Mouse (Mus musculus) bone marrow macrophage, adult 2 months (primary cell): ENCODE results near the gene Aldh3b3. TPM values are rescaled to one million over a fixed set of nuclear protein-coding genes. Genes with fewer than 3 reads are reported as not detected.

Source experiments
- H3K27ac ChIP-seq: 2 replicates; pipeline ENCODE4 v1.5.1; 2012; ENCODE audit warnings: low read depth, low read length; ENCODE audit not compliant: insufficient read depth
- H3K4me1 ChIP-seq: 2 replicates; pipeline ENCODE4 v1.6.1; 2012; ENCODE audit warnings: low read length; ENCODE audit not compliant: control insufficient read depth, insufficient read depth
- H3K4me3 ChIP-seq: 2 replicates; pipeline ENCODE4 v1.5.1; 2012; ENCODE audit warnings: mild to moderate bottlenecking, low read length, moderate library complexity; ENCODE audit not compliant: insufficient read depth
- CTCF ChIP-seq: IDR thresholded peaks from 2 replicates; pipeline ENCODE4 v1.5.1; 2012; ENCODE audit warnings: low read depth, mild to moderate bottlenecking, low read length, moderate library complexity
- POLR2A ChIP-seq: IDR thresholded peaks from 2 replicates; pipeline ENCODE4 v1.6.1; 2012; ENCODE audit warnings: mild to moderate bottlenecking, low read depth, low read length, borderline replicate concordance
- polyA plus RNA-seq: library from polyadenylated mRNA; stranded (reverse); fragments of >200 nt; gene quantifications from 2 replicates; pipeline ENCODE4 v1.2.4, GENCODE M21; 2012; ENCODE audit not compliant: missing spikeins, insufficient read depth, insufficient read length

Aldh3b3 gene
- polyA plus RNA-seq, 1 experiment = not detected

DNA sequence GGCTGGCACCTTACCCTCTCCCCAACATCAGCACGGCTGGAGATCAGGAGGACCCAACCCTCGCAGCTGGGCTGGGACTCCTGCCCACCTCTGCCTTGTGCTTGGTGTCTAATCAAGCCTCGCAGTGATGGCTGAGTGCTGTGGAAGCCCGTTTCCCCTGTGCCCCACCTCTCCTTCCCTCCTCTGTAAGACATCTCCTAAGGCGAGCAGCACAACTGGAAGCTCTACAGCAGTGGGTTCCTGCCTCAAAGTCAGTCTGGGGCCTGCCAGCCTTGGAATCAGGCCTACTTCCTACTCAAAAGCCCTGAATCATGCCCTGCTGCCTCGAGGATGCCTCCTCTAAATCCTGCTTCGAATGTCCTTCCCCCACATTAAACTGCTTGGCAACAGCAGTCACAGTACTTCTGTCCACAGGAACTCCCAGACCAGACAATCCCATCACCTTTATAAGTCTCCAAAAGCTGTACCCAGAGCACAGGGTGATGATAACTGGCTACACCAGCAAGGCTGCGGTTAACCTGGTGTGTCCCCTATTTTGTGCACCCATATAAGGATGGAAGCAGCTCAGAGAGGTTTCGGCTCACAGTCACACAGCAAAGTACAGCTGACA is 40.8 kb downstream of the Aldh3b3 start:
- no peak for TF ChIP-seq POLR2A
- no peak for TF ChIP-seq CTCF
- peak overlapping the region; percentile 69 for H3K27ac ChIP-seq

GRCm38 (mm10) chr19:4000119-4000900 is 41.9 kb downstream of the Aldh3b3 start, which contains the start of the genes Nudt8 and Gm49405:
TSS of gene Nudt8 (plus strand) at chr19:4000580.
TSS of gene Gm49405 (plus strand) at chr19:4000626.
- TF ChIP-seq CTCF (peak; percentile 22; the same call in 1 of the 2 replicates), POLR2A (no peak)
- peak within 1 kb of the TSS; percentile 95 for H3K4me3 ChIP-seq
- H3K4me1 ChIP-seq = peaks cover 23% of the 10 kb centered on the region
- H3K27ac ChIP-seq = peak within 1 kb of the TSS; percentile 95

More for the DNA sequence above, 40.8 kb downstream of the Aldh3b3 start:
- peaks cover 23% of the 10 kb centered on the region for H3K4me1 ChIP-seq
- H3K4me3 ChIP-seq = peak overlapping the region; percentile 49

DNA sequence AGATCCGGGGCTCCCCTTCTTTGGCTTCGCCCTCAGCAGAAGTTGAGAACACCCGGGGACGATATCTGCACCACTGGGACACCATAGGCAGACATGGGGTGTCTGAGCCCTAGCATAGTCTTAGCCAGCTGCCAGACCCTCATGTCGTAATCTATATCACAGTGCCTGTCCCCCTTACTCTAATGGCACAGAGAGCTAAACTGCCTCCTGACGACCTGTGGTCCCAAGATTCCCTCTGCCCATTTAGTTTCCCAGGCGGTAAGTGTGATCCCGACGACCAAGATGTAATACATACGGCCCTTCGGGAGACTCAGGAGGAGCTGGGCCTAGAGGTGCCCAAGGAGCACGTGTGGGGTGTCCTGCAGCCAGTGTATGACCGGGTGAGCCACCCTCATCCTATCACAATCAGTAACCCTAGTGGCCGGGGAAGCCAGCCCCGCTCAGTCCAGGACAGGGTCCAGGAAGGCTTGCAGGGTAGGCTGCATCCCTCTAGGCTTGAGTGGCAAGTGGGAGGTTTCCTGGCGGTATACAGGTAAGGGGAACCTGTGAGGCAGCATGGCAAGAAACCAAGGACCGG is 42.6 kb downstream of the Aldh3b3 start:
- Histone ChIP-seq H3K4me1 (peaks cover 22% of the 10 kb centered on the region), H3K27ac (peak overlapping the region; percentile 95), H3K4me3 (peak overlapping the region; percentile 95)
- TF ChIP-seq CTCF (no peak), POLR2A (no peak)

GRCm38 (mm10) chr19:4001752-4002151 is 43.3 kb downstream of the Aldh3b3 start:
- Histone ChIP-seq H3K27ac (no peak overlapping the region), H3K4me1 (peaks cover 20% of the 10 kb centered on the region), H3K4me3 (no peak overlapping the region)
- TF ChIP-seq CTCF = no peak
- TF ChIP-seq POLR2A = no peak

DNA sequence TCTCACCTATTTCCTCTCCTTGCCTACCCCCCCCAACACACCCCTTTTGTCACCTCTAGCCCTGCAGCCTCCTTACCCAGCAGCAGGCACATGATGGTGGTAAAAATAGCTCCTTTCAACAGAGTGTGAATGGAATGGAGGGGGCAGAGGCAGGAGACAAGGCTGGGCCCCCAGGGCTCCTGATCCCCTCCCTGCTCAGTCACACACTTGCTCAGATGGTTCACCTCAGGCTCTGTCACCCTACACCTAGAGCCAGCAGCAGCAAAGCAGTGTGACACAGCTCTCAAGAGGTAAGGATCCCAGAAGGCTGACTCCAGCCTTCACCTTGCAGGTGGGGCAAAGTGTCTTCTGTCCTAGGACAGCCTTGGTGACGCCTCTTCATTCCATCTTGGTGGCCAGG is 44.7 kb downstream of the Aldh3b3 start, which contains the start of gene Doc2g:
Doc2g (plus strand) TSS at position 202 of the 400 bp plus-strand sequence.
- Histone ChIP-seq H3K27ac (no peak within 1 kb of the TSS), H3K4me3 (no peak within 1 kb of the TSS)
- TF ChIP-seq CTCF (no peak), POLR2A (no peak)

GRCm38 (mm10) chr19:4003641-4004040 is 45.2 kb downstream of the Aldh3b3 start:
- H3K27ac ChIP-seq = no peak overlapping the region

More for the DNA sequence above, 44.7 kb downstream of the Aldh3b3 start, which contains the start of gene Doc2g:
- H3K4me1 ChIP-seq = peaks cover 20% of the 10 kb centered on the region

DNA sequence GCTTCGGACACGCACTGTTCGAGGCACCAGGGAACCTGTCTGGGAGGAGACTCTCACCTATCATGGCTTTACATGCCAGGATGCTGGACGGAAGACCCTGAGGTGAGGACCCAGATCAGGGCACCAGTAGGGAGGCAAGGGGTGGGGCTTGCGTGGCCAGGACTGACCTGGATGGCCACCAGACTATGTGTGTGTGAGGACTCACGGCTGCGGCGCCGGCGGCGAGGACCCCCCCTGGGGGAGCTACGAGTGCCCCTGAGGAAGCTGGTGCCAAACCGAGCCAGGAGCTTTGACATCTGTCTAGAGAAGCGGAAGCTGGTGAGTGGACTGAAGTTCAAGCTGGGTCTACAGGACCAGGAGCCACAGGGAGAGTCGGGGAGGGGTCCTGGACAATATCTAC is 45.9 kb downstream of the Aldh3b3 start:
- Histone ChIP-seq H3K27ac (no peak overlapping the region), H3K4me3 (no peak overlapping the region), H3K4me1 (peaks cover 11% of the 10 kb centered on the region)
- TF ChIP-seq POLR2A (no peak), CTCF (no peak)

More at GRCm38 (mm10) chr19:4003641-4004040, 45.2 kb downstream of the Aldh3b3 start:
- H3K4me3 ChIP-seq = no peak overlapping the region
- no peak for TF ChIP-seq POLR2A
- no peak for TF ChIP-seq CTCF
- H3K4me1 ChIP-seq = peaks cover 18% of the 10 kb centered on the region

DNA sequence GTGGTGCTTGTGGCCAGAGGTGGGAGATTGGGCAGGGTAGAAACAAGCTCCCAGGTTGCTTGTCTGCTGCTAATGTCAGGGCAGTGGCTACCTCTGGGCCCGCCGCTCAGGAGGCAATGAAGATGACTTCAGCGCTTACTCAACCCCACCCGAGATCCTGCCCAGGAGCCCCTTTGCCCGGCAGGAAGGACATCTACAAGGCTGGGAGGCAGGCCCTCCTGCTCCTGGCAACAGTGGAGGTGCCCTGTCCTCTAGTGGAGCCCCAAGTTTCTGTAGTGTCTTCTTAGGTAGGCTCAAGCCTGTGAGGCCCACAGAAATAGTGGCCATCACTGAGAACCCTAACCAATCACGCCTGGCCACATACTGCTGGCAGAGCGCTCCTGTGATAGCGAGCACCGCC is 46.6 kb downstream of the Aldh3b3 start:
- TF ChIP-seq CTCF = no peak
- no peak for TF ChIP-seq POLR2A

DNA sequence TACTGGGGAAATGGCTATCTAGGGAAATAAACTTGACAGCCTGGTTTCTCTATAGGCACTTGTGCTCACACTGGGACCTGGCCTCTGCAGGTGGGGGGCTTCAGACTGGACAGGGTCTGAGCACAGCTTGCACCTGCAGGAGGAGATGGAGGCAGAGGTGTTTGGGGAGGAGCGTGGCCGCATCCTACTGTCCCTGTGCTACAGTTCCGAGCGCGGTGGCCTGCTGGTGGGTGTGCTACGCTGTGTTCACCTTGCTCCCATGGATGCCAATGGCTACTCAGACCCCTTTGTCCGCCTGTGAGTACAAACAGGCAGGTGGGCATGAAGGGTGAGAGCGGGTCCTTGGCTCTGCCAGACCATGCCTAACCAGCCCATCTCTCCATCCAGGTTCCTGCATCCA is 47.5 kb downstream of the Aldh3b3 start:
- TF ChIP-seq CTCF (no peak), POLR2A (no peak)
- Histone ChIP-seq H3K4me1 (peaks cover 5% of the 10 kb centered on the region), H3K27ac (no peak overlapping the region), H3K4me3 (no peak overlapping the region)

More for the DNA sequence above, 46.6 kb downstream of the Aldh3b3 start:
- H3K4me3 ChIP-seq = no peak overlapping the region
- H3K4me1 ChIP-seq = peaks cover 7% of the 10 kb centered on the region
- no peak overlapping the region for H3K27ac ChIP-seq
